In genomic region chr5:145904535-145904934, GRCm38 (mm10) we compare ENCODE assay signal across 38 mouse cellular contexts. TPM values are rescaled to one million over a fixed set of nuclear protein-coding genes. Genes with fewer than 3 reads are reported as not detected.
"Had no signal": no experiment of that assay in that cellular context is flagged by ENCODE, and none has a peak within 500 bp of the region (broad histone marks: within the 10 kb centered on the region; RNA-seq: fewer than 3 reads in every experiment).

No protein-coding gene starts in this region.

- H3K9ac ChIP-seq: embryonic facial prominence, embryonic 12.5 days; embryonic facial prominence, embryonic 13.5 days; embryonic facial prominence, embryonic 15.5 days; forebrain, embryonic 12.5 days; forebrain, embryonic 13.5 days; forebrain, embryonic 15.5 days; forebrain, postnatal 0 days had no signal

- H3K36me3 ChIP-seq: embryonic facial prominence, embryonic 10.5 days; embryonic facial prominence, embryonic 12.5 days; embryonic facial prominence, embryonic 13.5 days; embryonic facial prominence, embryonic 15.5 days; forebrain, embryonic 10.5 days; forebrain, embryonic 12.5 days; forebrain, embryonic 15.5 days had no signal

- H3K4me2 ChIP-seq: embryonic facial prominence, embryonic 12.5 days; embryonic facial prominence, embryonic 13.5 days; embryonic facial prominence, embryonic 15.5 days; forebrain, embryonic 12.5 days; forebrain, embryonic 13.5 days; forebrain, embryonic 15.5 days had no signal

- DNase-seq: cerebellum, adult 2 months; cerebellum, adult 8-10 months; cerebellum, adult 9-10 months; cerebellum, adult 9-11 months; cerebellum, postnatal 10 days; cerebellum, postnatal 14 days; cerebellum, postnatal 25 days; cerebellum, postnatal 36 days; embryo, embryonic 11 days; forebrain, postnatal 0 days; gastrocnemius, adult 2 months; gastrocnemius, postnatal 10 days; gastrocnemius, postnatal 14 days; gastrocnemius, postnatal 25 days; gastrocnemius, postnatal 36 days; heart, adult 11 months; heart, adult 18-20 months; heart, adult 2 months had no signal

- H3K27me3 ChIP-seq: embryonic facial prominence, embryonic 12.5 days; embryonic facial prominence, embryonic 13.5 days; embryonic facial prominence, embryonic 15.5 days; forebrain, embryonic 12.5 days; forebrain, embryonic 13.5 days; forebrain, embryonic 15.5 days had no signal

- H3K4me3 ChIP-seq: embryonic facial prominence, embryonic 10.5 days; embryonic facial prominence, embryonic 12.5 days; embryonic facial prominence, embryonic 13.5 days; embryonic facial prominence, embryonic 15.5 days; erythroblast, embryonic 14.5 days; forebrain, embryonic 10.5 days; forebrain, embryonic 12.5 days; forebrain, embryonic 13.5 days; forebrain, embryonic 15.5 days; gastrocnemius, adult 2 months; heart, adult 2 months had no signal

- H3K4me1 ChIP-seq: embryonic facial prominence, embryonic 10.5 days; embryonic facial prominence, embryonic 12.5 days; embryonic facial prominence, embryonic 13.5 days; embryonic facial prominence, embryonic 15.5 days; forebrain, embryonic 10.5 days; forebrain, embryonic 12.5 days; forebrain, embryonic 13.5 days; forebrain, embryonic 15.5 days had no signal

- ATAC-seq: forebrain, embryonic 13.5 days; forebrain, embryonic 14.5 days; forebrain, embryonic 15.5 days; forebrain, embryonic 16.5 days; forebrain, postnatal 0 days had no signal

- H3K27ac ChIP-seq: embryonic facial prominence, embryonic 10.5 days; embryonic facial prominence, embryonic 12.5 days; embryonic facial prominence, embryonic 13.5 days; embryonic facial prominence, embryonic 15.5 days; forebrain, embryonic 10.5 days; forebrain, embryonic 12.5 days; forebrain, embryonic 13.5 days; forebrain, embryonic 15.5 days; gastrocnemius, adult 2 months; heart, adult 2 months had no signal

RNA-seq across cellular contexts. Expression of gene Cyp3a11, which starts 24.8 kb away (rescaled TPM):
- total RNA-seq: common myeloid progenitor, adult 5-6 weeks; forebrain, postnatal 0 days; gastrocnemius, adult 2 months; gastrocnemius, adult 8-10 months; gastrocnemius, postnatal 14 days; gastrocnemius, postnatal 25 days; granulocyte monocyte progenitor cell, adult 5-6 weeks; heart, adult 18-20 months; heart, adult 2 months had no signal
- polyA plus RNA-seq: cerebellum, adult 2 months; cortical plate, adult 2 months; embryonic facial prominence, embryonic 10.5 days; embryonic facial prominence, embryonic 11.5 days; embryonic facial prominence, embryonic 12.5 days; embryonic facial prominence, embryonic 13.5 days; embryonic facial prominence, embryonic 14.5 days; embryonic facial prominence, embryonic 15.5 days; erythroblast, embryonic 14.5 days; forebrain, embryonic 10.5 days; forebrain, embryonic 11.5 days; forebrain, embryonic 12.5 days; forebrain, embryonic 13.5 days; forebrain, embryonic 14.5 days; forebrain, embryonic 15.5 days; forebrain, embryonic 16.5 days; forebrain, postnatal 0 days; frontal cortex, adult 2 months; gonadal fat pad, adult 2 months; heart, adult 2 months had no signal
